Comparison of ENCODE assay signal across 16 mouse cellular contexts in the genomic region with DNA sequence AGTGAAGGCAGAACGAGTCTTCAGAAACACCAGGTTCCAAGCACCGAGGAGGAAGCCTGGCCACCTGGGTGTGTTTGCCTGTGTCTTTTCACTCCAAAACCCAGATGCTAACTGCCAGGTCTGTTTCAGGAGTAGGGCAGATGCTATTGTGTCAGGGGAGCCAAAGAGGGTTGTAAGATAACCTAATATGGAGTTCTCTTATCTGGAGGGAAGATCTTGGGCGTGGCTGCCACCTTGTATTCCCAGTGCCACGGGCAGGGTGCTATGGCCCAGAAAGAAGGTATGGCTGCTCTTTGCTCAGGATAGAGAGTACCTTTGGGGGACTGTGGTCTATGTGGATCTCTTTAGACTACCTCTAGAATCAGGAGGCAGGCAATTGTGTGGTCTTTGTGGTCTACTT.
"Had no signal": no experiment of that assay in that cellular context is flagged by ENCODE, and none has a peak within 500 bp of the region (broad histone marks: within the 10 kb centered on the region; RNA-seq: fewer than 3 reads in every experiment).

No protein-coding gene starts in this region.

- H3K4me2 ChIP-seq: neural tube, embryonic 13.5 days; neural tube, embryonic 15.5 days; stomach, embryonic 15.5 days had no signal

- H3K27me3 ChIP-seq: neural tube, embryonic 13.5 days; neural tube, embryonic 15.5 days had no signal

- DNase-seq: retina, postnatal 1 day; right cerebral cortex, adult 18-20 months; right cerebral cortex, postnatal 14 days; right cerebral cortex, postnatal 25 days; right cerebral cortex, postnatal 4 days; spleen, adult 18-20 months; thymus, adult 18-20 months; thymus, adult 2 months; thymus, postnatal 14 days; thymus, postnatal 25 days; thymus, postnatal 36 days; thymus, postnatal 4 days had no signal

- H3K4me3 ChIP-seq: neural tube, embryonic 13.5 days; neural tube, embryonic 15.5 days; stomach, embryonic 15.5 days had no signal

- H3K27ac ChIP-seq: neural tube, embryonic 13.5 days; neural tube, embryonic 15.5 days; stomach, embryonic 15.5 days; stomach, postnatal 0 days had no signal

- H3K9ac ChIP-seq: neural tube, embryonic 13.5 days; neural tube, embryonic 15.5 days; stomach, embryonic 15.5 days had no signal

- H3K9me3 ChIP-seq: neural tube, embryonic 13.5 days; neural tube, embryonic 15.5 days; stomach, embryonic 15.5 days had no signal

- H3K36me3 ChIP-seq: neural tube, embryonic 13.5 days; neural tube, embryonic 15.5 days; stomach, embryonic 15.5 days had no signal
